Mouse (Mus musculus) limb, embryonic 11.5 days (tissue): ENCODE data around the gene Thap2. TPM values are rescaled to one million over a fixed set of nuclear protein-coding genes. Genes with fewer than 3 reads are reported as not detected.

Source experiments
- ATAC-seq: fragments of 200-750 bp; cut with Nextera tagmentation; 2 replicates; pipeline ENCODE4 v1.8.0; 2017; ENCODE audit warnings: low read depth; ENCODE audit not compliant: insufficient number of reproducible peaks, low FRiP score, low TSS enrichment
- DNase-seq: peaks from one replicate; pipeline ENCODE4 v3.0.0-alpha.2; 2015; ENCODE audit warnings: low spot score
- H3K27ac ChIP-seq: fragments of 300-500 bp; sonication (generic); replicated peaks from 2 replicates; pipeline ENCODE4 v1.5.1; 2014; ENCODE audit warnings: low read depth, mild to moderate bottlenecking, low read length
- H3K27me3 ChIP-seq: fragments of 300-500 bp; sonication (generic); 2 replicates; pipeline ENCODE4 v1.6.1; 2014; ENCODE audit warnings: mild to moderate bottlenecking, low read length, mixed read lengths; ENCODE audit not compliant: control insufficient read depth, insufficient read depth
- H3K36me3 ChIP-seq: fragments of 300-500 bp; sonication (generic); 2 replicates; pipeline ENCODE4 v1.6.1; 2014; ENCODE audit warnings: mild to moderate bottlenecking, low read length, moderate library complexity, mixed read lengths; ENCODE audit not compliant: control insufficient read depth, insufficient read depth
- H3K4me1 ChIP-seq: fragments of 300-500 bp; sonication (generic); 2 replicates; pipeline ENCODE4 v1.6.1; 2014; ENCODE audit warnings: low read length, mixed read lengths; ENCODE audit not compliant: control insufficient read depth, insufficient read depth
- H3K4me2 ChIP-seq: fragments of 300-500 bp; sonication (generic); 2 replicates; pipeline ENCODE4 v1.6.1; 2014; ENCODE audit warnings: low read depth, mild to moderate bottlenecking, moderate library complexity; ENCODE audit not compliant: severe bottlenecking
- H3K4me3 ChIP-seq: fragments of 300-500 bp; sonication (generic); 2 replicates; pipeline ENCODE4 v1.5.1; 2014; ENCODE audit warnings: low read depth, low read length
- H3K9ac ChIP-seq: fragments of 300-500 bp; sonication (generic); 2 replicates; pipeline ENCODE4 v1.6.1; 2014; ENCODE audit warnings: mild to moderate bottlenecking, low read length
- H3K9me3 ChIP-seq: fragments of 300-500 bp; sonication (generic); 2 replicates; pipeline ENCODE4 v1.6.1; 2016; ENCODE audit warnings: low read length; ENCODE audit not compliant: control insufficient read depth
- WGBS: fragments of 180-500 bp; shearing (Covaris S2); extraction: QIAGEN DNeasy Blood & Tissue Kit; methylation state at CpG from one replicate; pipeline ENCODE4 v1.1.7; 2014; 5-methylcytosine and 5-hydroxymethylcytosine counted together
- polyA plus RNA-seq: library from polyadenylated mRNA; unstranded; fragments of >200 nt; fragmentation: Nextera tagmentation; extraction: Ambion mirVana; gene quantifications from 2 replicates; pipeline ENCODE4 v1.2.1, GENCODE M21; 2014

The Thap2 gene
- polyA plus RNA-seq, 1 experiment from 2014 or later: 21.3 TPM

DNA sequence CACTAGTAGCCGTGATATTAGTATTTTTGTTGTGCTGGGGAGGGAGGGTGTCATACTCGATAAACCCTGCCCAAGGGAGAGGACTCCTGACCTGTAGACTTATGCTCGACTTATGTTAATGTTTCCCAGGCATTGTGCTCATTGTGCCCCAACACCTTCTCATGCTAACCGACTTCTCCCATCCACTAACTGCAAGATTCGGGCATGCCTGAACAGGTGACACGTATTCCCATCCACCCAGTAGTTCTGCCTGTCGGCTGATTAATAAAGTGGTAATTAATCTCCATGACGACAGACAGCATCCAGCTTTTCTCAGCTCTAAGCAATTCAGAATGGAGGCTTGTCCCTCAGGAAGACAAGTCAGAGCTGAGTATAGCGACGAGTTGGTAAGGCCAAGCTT, 35.2 kb downstream of the Thap2 start:
- H3K27me3 ChIP-seq: no peaks in the 10 kb centered on the region
- H3K4me1 ChIP-seq: no peaks in the 10 kb centered on the region
- peaks cover 3% of the 10 kb centered on the region; the same call in 1 of the 2 replicates for H3K36me3 ChIP-seq
- no peak for DNase-seq
- no peak overlapping the region for H3K27ac ChIP-seq
- no peak overlapping the region for H3K4me2 ChIP-seq
- ATAC-seq: no peak
- no peak overlapping the region for H3K4me3 ChIP-seq
- H3K9me3 ChIP-seq: no peaks in the 10 kb centered on the region
- WGBS: 77% methylated on average over 10 of the region's 10 CpGs
- H3K9ac ChIP-seq: no peak overlapping the region

DNA sequence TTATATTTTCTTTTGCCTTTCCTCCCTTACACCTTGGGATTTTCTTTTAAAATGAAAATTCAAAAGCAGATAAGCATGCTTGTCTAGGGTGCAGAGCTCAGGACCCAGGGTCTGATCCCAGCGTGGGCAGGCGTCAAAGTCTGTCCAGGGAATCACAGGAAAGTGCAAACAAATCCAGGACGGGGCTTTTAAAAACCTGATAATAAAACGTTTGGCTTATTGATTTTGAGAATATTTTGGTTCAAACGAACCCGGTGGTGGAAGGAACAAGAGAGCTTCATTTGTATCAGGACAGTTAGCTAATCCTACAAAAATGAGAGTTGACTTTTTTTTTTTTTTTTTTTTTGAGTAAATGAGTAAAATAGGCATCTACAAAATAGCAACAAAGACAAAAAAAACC, 36.1 kb downstream of the Thap2 start:
- Histone ChIP-seq H3K27me3 (no peaks in the 10 kb centered on the region), H3K4me1 (no peaks in the 10 kb centered on the region), H3K4me3 (no peak overlapping the region), H3K27ac (no peak overlapping the region), H3K9me3 (no peaks in the 10 kb centered on the region), H3K36me3 (peaks cover 3% of the 10 kb centered on the region; the same call in 1 of the 2 replicates), H3K4me2 (no peak overlapping the region), H3K9ac (no peak overlapping the region)
- ATAC-seq (no peak), DNase-seq (no peak)
- 83% methylated on average over 6 of the region's 6 CpGs for WGBS

DNA sequence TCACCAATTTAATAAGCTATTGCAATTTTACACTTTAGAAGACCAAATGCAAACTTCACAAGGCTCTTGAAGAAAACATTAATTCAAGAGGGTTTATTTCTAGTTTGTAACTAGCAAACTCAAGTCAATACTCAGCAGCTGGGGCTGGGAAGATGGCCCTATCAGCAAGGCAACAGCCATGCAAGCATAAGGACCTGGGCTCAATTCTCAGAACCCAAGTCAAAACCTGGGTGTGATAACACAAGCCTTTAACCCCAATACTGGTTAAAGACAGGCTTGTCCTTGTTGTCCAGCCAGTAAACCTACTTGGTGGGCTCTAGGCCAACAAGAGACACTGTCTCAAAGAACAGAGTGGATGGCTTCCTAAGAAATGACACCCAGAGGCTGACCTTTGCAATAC, 37.8 kb downstream of the Thap2 start:
- H3K4me1 ChIP-seq: no peaks in the 10 kb centered on the region
- H3K4me3 ChIP-seq: no peak overlapping the region
- H3K27ac ChIP-seq: no peak overlapping the region
- no peaks in the 10 kb centered on the region for H3K27me3 ChIP-seq
- no peak overlapping the region for H3K4me2 ChIP-seq
- DNase-seq (no peak), ATAC-seq (no peak)
- H3K9me3 ChIP-seq: no peaks in the 10 kb centered on the region
- no peak overlapping the region for H3K9ac ChIP-seq
- H3K36me3 ChIP-seq: peaks cover 5% of the 10 kb centered on the region; the same call in 1 of the 2 replicates

DNA sequence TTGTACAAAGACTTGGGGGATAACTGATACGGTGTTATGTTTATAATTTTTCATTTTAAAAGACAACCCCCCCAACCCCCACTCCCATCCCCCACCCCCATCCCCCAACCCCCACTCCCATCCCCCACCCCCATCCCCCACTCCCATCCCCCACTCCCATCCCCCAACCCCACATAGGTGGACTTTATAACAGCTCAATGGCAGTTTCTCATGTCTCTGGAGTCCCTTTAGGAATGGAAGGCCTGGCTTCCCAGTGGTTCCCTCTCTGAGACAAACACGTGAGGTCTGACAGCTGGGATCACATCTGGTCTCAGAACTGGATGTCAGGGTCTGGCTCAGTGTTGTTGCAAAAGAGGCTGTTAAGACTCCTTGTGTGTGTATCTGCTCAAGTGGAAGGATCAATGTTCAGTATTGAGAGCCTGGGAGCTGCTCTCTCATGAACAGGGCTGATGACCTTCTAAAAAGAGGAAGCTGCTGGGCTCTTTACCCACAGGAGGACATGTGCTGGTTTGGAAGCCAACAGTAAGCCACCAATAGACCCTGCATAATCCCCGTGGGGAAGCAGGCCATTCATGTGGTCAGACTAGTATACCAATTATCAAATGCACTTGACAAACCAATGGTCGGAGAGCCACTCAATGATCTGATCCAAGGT, 41.3 kb downstream of the Thap2 start:
- Histone ChIP-seq H3K4me2 (no peak overlapping the region), H3K9ac (no peak overlapping the region), H3K4me3 (no peak overlapping the region), H3K27me3 (no peaks in the 10 kb centered on the region), H3K27ac (no peak overlapping the region), H3K4me1 (no peaks in the 10 kb centered on the region), H3K36me3 (peaks cover 5% of the 10 kb centered on the region; the same call in 1 of the 2 replicates), H3K9me3 (no peaks in the 10 kb centered on the region)
- no peak for DNase-seq
- no peak for ATAC-seq
- WGBS: 93% methylated on average over 4 of the region's 4 CpGs

DNA sequence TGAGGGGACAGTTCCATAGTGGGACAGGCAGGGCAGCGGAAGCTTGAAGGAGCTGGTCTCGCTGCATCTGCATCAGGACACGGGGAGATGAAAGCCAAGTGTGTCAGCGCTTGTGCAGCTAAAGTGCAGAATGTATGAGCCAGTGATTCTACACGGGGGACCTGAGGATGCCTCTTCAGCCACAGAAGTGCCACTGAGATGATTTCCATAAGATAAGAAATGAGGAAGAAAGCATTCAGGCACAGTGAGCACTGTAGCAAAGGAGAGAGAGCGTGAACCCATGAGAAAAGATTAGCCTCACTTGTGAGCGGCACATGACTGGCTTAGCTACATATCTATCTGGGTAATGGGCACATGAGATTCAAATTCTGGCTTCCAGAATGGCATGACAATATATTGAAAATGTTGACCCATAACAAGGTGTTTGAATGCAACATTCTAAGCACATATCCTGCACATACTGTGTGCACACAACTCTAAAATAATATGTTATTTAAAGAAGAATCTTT, 44.4 kb downstream of the Thap2 start:
- DNase-seq: no peak
- no peaks in the 10 kb centered on the region for H3K9me3 ChIP-seq
- no peak overlapping the region for H3K27ac ChIP-seq
- no peak overlapping the region for H3K4me3 ChIP-seq
- H3K36me3 ChIP-seq: 0 out of 2 replicates have a peak, but pooled peaks cover 2% of the 10 kb centered on the region
- H3K27me3 ChIP-seq: no peaks in the 10 kb centered on the region
- no peak overlapping the region for H3K9ac ChIP-seq
- H3K4me2 ChIP-seq: no peak overlapping the region
- ATAC-seq: no peak
- H3K4me1 ChIP-seq: no peaks in the 10 kb centered on the region
- WGBS: 90% methylated on average over 7 of the region's 7 CpGs

DNA sequence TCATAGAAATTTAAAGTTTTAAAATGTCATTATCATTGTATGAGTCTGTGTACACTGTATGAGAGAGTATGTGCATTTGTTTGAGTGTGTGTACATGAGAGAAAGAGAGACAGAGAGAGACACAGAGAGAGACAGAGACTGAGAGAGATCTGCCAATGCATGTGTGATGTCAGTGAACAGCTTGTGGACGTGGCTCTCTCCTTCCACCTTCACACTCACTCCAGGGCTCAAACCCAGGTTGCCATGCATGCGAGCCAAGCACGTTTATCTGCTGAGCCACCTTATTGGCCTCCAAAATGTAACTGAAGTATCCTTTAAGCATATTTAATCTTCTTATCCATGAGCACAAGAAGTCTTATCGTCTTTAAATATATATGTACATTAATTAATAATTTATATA, 47.3 kb downstream of the Thap2 start:
- Histone ChIP-seq H3K27me3 (no peaks in the 10 kb centered on the region), H3K9ac (no peak overlapping the region), H3K4me1 (no peaks in the 10 kb centered on the region), H3K9me3 (no peaks in the 10 kb centered on the region), H3K36me3 (no peaks in the 10 kb centered on the region), H3K27ac (no peak overlapping the region), H3K4me3 (no peak overlapping the region), H3K4me2 (no peak overlapping the region)
- DNase-seq: no peak
- ATAC-seq: no peak
- WGBS: 89% methylated on average over 4 of the region's 4 CpGs

DNA sequence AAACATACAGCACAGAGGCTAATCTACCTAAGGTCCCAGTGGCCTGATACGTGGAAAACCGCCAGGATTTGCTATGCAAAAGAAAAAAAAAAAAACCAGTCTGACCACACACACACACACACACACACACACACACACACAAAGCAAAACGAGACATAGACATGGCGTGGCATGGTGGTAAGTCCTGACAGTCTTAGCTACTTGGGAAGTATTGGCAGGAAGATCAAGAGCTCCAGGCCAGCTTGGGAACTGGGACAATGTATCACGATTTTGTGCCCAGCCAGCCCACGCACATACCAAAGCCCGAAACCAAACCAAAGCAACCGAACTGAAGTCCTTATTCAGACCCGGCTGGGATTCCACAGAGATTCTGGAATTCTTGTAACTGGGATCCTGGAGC, 50.7 kb downstream of the Thap2 start:
- no peaks in the 10 kb centered on the region for H3K27me3 ChIP-seq
- 89% methylated on average over 9 of the region's 9 CpGs for WGBS
- no peak for ATAC-seq

DNA sequence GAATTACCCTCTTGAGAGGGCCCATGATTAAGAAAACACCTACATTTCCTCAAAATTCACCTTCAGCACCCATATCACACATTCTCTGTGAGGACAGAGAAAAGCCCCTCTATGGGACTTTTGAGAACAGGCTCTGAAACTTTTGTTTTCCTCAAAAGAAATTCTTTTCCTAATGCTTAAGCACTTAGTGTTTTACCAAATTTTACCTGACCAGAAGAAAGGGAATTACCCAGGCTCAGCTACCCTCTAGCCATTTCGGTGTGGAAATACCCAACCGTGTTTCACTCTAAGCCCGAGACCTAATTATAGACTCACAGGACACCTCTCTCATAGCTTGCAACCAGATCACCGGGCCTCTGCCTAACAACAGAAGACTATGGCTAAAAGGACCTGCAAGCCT, 51.2 kb downstream of the Thap2 start:
- no peaks in the 10 kb centered on the region for H3K27me3 ChIP-seq

More for the DNA sequence above, 50.7 kb downstream of the Thap2 start:
- no peak overlapping the region for H3K9ac ChIP-seq
- no peak overlapping the region for H3K4me3 ChIP-seq
- no peak overlapping the region for H3K27ac ChIP-seq
- H3K36me3 ChIP-seq: no peaks in the 10 kb centered on the region
- H3K4me1 ChIP-seq: no peaks in the 10 kb centered on the region
- no peaks in the 10 kb centered on the region for H3K9me3 ChIP-seq
- no peak overlapping the region for H3K4me2 ChIP-seq
- DNase-seq: no peak

More for the DNA sequence above, 51.2 kb downstream of the Thap2 start:
- no peak overlapping the region for H3K27ac ChIP-seq
- H3K36me3 ChIP-seq: no peaks in the 10 kb centered on the region
- DNase-seq: no peak
- no peak for ATAC-seq
- no peaks in the 10 kb centered on the region for H3K9me3 ChIP-seq
- H3K4me1 ChIP-seq: no peaks in the 10 kb centered on the region
- H3K9ac ChIP-seq: no peak overlapping the region
- 76% methylated on average over 4 of the region's 4 CpGs for WGBS
- H3K4me3 ChIP-seq: no peak overlapping the region
- H3K4me2 ChIP-seq: no peak overlapping the region
